Mouse (Mus musculus) c-Kit-positive CD71-positive TER-119-negative erythroid progenitor cells, embryonic 14.5 days (primary cell): ENCODE measurements around the gene Atp9a.
A peak's percentile ranks its signal among the peaks of the same experiment; 100 is the strongest.
"Not testable (repeated sequence)": the region's sequence is repeated elsewhere in the genome, so short reads cannot be mapped to it uniquely, and the experiment has no call there.

Source experiments
- DNase-seq: peaks from one replicate; pipeline ENCODE4 v3.0.0-alpha.2; 2013; ENCODE audit warnings: low read depth

Gene Atp9a

DNA sequence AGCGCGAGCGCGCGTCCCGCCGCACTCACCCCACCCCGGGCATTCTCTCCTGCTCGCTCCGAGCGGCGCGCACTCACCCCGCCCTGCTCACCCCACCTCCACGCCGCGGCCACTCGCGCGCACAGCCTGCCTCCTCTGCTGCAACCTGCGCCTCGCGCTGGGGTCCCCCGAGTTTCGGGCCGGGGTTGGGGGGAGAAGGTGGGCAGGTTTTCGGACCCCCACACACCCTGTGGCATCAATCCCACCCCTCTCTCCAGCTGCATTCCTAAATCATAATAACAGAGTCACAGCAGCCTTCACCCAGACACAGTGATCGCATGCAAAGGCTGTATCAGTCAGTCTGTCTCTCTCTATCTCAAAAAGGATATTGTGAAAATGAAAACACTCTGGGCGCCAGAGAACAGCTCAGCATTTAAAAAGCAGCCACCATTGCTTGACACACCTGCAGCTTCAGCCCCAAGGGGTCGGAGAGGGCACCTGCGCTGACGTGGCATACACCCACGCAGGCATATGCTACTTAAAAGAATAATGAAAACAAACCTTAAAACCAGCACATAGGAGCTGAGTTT lies at the start of gene Atp9a:
Gene Atp9a (minus strand): TSS at position 351 of the 569 bp plus-strand sequence.
- DNase-seq: no peak

DNA sequence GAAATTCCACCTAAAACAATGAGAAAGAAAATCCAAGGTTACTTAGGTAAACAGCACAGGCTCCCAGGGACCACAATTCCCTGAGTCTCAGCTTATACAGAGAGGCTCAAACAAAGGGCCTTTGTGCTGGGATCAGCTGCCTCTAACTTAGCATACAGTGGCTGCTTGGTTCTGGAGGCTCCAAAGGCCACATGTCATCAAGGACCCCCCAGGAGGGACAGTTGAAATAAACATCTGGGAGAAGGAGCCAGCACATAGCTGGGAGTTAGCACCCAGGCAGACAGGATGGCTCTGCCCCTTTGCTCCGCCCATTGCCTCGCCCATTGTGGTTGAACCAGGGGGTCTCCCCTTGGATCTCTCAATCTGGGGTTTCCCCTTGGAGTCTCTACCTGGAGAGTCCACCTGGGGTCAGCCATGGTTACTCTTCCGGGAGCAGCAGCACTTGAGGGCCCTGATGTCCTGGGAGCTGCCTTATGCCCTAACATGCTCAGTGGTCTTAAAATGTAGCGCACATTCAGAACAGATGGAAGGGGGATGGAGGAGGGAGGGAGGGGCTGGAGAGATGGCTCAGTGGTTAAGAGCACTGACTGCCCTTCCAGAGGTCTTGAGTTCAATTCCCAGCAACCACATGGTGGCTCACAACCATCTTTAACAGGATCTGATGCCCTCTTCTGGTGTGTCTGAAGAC lies 49.0 kb upstream of the Atp9a start:
- no peak for DNase-seq

DNA sequence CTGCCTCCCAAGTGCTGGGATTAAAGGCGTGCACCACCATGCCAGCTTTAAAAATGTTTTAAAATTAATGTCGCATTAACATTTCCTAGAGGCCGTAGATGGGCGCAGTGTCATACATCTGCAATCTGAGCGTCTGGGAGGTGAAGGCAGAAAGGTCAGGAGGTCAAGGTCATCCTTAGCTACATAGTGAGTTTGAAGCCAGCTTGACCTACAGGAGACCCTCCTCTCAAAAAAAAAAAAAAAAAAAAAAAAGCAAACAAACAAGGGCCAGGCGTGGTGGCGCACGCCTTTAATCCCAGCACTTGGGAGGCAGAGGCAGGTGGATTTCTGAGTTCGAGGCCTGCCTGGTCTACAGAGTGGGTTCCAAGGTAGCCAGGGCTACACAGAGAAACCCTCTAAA lies 44.0 kb upstream of the Atp9a start:
- DNase-seq: no peak

DNA sequence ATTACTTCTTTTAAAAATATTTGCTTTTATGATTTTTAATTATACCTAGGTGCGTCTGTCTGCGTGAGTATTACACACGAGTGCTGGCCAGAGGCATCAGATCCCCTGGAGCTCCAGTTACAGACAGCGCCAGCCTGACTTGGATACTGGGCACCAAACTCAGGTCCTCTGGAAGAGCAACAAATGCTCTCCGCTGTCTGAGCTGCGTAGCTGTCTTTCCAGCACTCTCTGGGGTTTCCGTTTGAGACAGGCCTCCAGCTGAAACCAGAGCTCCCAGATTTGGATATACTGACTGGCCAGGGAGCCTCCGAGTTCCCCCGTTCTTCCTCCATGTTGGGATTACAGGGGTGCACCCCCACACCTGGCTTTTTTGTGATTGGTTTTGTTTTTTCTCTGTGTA lies 38.4 kb upstream of the Atp9a start:
- no peak for DNase-seq

DNA sequence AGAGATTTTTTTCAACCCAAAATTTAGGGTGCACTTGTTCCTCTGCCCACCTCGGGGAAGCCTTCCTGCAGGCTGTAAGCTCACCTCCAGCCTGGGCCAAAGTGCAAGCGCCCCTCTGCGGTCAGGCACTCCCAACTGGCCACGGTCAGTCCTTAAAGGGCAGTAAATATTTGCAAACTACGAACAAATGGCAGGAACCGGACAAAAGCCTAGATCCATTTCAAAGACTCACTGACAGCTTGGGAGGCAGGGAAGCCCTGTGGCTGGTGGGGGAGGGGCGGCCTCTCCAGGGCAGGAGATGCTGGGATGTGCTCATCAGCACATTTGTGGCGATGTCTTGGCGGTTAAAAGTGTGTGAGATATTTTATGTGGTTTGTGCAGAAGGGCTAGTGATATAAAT lies 37.8 kb upstream of the Atp9a start:
- DNase-seq: no peak

DNA sequence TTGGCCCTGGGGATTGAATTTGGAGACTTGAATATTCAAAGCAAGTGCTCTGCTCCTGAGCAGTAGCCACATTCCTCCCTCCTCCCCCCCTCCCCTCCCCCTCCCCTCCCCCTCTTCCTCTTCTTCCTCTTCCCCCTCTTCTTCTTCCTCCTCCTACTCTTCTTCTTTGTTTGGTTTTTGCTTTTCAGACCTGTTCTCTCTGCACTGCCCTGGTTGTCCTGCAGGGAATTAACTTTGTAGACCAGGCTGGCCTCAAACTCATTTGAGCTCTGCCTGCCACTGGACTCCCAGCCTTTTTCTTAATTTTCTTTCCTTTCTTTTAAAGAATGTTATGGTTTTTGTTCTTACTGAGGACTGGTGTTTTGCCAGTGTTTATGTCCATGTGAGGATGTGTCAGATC lies 35.3 kb upstream of the Atp9a start:
- DNase-seq: no peak

DNA sequence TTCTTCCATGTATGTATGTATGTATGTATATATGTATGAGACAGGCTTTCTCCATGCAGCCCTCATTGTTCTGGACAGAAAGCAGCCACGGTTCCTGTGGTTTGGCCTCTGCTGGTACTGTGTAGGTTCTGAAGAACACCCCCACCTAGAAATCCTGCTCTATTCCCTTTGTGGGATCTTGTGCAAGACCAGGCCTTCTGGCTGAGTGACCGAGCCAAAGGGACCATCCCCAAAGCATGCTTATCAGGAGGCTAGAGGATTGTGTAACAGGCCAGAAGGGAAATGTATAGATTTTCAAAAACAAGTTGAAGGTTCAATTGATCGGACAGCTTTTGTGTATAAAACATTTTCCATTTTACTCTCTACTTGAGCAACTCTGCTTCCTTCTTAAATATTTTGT lies 34.0 kb upstream of the Atp9a start:
- no peak for DNase-seq

DNA sequence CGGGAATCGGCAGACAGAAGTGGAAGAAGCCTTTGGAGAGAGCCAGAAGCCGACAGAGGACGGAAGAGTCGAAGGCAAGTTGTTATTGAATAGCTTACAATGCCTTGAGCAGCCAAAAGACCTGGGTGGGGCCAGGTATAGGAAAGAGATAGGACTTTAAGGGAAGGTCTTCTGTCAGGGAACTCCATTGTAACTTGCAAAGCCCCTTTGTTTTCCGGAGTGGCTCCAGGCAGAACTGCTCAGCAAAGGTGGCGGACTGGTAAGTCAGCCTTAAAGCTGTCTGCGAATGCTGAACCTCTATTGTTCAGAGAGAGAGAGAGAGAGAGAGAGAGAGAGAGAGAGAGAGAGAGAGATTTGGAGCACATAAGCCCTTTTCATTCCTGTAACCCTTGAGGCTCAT lies 27.1 kb upstream of the Atp9a start:
- DNase-seq: no peak

DNA sequence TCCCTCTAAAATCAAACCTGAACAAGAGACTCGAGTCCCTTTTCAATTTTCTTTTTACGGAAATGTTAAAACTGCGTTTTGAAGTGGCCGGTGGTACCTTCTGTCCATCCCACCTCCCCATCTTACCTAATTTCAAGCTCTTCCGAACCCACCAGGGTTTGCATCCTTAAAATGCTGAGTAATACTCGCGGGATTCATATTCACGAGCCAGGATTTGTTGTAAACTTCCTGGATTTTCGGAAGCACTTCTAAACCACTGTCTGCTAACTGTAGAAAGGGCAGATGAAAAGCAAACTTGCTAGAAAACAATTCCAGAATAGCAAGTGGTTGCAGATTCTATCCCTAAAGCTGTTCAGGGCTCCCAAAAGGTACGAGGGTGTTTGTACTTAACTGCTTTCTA lies 25.4 kb upstream of the Atp9a start, which contains the start of gene Sall4:
Gene Sall4 (minus strand): TSS at position 362 of the 400 bp plus-strand sequence.
- no peak for DNase-seq

DNA sequence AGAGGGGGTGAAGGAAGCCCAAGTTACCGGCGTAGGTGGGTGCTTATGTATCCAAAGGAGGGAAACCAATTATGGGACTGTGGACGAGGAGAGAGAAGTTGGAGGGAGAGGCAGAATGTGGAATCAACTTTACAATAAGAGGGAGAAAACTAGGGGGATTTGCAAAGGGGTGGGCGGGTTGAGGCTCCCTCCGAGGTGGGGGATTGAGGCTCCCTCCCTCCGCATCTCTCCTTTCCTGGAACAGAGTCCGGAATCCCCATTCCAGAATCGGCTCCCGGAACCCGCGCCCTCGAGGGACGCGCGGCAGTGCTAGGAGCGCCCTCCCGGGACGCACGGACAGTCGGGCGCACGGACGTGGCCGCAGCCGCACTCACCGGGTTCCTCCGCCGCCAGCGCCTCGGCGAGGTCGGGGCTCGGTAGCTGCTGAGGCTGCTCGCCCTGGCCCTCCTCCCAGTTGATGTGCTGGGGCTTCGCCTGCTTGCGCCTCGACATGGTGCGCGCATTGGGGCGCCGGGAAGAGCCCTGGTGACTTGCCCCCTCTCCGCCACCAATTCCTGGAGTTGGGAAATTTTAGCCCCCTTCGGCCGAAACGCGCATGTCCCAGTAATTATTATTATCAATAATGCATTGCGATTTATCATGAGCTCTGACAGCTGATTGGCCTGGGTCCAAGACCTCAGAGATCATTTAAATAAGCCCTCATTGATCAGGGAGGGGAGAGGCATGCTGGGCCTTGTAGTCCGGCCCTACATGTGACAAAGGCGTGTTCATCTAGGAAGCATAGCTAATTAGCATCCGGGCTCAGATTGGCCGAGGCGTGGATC lies 24.5 kb upstream of the Atp9a start:
- DNase-seq: no peak

DNA sequence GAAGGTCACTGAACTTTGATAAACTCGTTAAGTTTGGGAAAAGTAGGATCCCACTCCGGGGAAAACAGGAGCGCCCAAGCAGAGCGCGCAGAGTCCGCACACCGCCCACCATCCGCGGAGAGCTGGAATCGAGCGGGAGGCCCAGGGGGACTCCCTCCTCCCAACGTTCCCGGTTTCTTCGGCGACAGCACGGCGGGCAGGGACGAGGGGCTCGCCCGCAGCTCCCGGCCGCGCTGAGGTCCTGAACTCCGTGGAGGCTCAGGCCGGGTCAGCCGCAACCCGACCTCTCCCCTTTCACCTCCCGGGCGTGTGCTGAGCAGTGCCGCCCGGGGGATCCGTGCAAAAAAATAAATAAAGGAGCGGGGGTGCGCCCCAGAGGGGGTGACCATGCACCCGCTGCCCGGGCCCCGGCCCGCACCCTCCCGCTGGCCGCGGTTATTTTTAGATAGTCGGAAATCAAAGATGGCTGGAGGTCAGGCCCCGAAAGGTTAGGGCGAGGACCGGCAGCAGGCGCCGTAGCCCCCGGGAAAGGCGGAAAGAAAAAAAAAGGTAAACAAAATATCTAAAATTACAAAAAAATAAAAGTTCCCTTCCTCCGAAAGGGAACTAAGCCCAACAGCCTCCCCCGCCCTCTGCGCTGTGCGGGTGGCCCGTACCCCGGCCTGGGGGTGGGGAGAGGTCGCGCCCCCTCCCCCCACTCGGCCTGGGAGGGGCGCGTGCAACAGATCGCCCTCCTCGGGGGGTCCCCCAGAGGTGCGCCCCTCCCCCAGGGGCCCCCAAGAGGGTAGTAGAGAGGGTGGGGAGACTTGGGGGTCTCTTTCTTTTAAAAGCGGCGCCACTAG lies 23.7 kb upstream of the Atp9a start:
- DNase-seq: no peak

DNA sequence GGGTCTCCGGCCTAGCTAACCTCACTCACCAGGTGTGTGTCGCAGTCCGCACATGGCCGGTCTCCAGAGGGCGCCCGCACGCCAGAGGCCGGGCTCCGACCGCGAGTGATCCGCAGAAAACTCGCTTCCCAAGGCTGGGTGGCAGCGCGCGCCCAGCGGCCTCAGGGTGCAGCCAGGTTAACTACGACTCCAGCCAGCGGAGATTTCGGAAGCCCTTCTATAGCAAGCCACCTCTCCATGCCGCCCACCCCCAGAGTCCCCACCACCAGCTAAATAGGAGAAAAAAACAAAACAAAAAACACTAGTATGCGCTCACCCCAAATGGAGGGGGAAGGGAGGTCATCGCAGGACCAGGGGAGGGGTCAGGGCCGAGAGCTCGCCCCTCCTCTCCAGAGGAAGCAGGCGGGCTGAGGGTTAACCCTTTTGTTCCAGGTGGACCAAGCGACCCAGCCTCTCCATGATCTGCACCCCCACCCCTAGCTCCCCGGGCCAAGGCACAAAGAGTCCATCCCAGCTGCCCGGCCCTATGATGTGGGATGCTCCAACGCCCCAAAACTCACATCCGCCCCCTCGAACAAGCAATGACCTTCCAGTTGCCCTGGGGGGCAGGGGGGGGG lies 23.0 kb upstream of the Atp9a start:
- DNase-seq: no peak

DNA sequence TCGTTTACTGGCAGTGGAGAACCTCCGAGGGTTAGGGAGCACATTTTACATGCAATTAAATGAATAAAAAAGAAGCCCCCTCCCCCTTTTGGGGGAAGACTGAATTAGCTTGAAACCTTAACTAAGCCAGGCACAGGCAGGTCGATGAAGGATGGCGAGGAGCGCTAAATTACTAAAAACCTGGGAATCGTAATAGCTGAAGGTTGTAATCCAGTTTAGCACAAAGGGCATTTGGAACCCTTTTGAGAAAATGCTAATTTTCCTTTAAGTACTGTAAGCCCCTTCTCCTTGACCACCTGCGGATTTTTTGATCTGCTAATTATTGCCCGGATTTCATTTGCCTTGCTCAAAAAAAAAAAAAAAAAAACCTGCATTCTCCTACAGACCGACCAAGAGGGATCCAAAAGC lies 22.3 kb upstream of the Atp9a start:
- no peak for DNase-seq

DNA sequence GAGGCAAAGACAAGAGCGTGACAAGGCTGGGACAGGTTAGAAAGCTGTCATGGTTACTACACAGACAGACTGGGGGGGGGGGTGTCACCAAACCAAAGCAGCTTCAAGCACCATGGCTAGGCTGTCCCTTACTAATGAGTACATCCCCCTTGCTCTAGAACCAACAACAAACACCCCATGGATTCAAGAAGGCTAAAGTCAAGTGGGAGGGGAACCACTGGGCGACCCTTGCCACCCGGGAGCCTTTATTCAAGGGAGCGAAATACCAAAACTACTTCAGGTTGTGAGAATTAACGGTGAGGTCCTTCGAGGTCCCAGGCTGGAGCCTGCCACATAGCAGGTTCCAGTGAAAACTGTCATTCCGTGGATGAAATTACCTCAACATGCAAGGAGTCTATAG lies 21.6 kb upstream of the Atp9a start:
- no peak for DNase-seq

DNA sequence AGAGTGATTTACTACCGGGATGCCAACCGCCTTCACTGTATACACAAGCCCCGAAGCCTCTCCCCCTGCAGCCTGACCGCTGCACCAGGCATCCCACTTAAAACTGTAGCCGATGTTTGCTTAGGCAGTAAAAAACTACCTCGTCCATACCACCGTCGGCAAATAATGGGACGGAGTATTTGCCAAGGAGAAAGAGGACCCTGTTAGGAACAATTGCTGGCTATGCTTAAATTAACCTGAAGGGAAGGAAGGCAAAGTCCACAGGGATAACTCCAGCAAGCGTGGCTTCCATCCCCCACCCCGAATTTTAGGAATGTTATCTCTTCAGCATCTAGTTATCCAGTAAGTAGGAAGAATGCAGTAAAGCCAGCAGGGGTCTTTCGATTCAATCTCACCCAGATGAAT lies 20.2 kb upstream of the Atp9a start:
- no peak for DNase-seq

DNA sequence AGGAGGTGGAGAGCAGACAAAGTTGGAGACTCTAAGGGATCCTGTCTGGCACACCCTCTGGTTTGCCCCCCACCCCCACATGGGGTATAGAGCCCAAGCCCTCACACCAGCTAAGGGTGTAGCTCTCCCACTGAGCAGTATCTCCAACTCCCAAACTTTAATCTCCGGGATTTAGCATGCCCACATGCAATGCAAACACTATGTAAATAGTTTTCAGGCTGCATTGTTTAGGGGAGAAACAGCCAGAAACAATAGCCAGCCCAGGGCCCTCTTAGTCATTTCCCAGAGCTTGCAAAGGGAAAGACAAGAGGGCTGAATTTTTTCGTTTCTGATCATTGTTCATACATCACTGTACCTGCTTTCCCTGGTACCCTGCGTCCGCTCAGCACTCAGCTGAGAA lies 19.7 kb upstream of the Atp9a start:
- DNase-seq: no peak

DNA sequence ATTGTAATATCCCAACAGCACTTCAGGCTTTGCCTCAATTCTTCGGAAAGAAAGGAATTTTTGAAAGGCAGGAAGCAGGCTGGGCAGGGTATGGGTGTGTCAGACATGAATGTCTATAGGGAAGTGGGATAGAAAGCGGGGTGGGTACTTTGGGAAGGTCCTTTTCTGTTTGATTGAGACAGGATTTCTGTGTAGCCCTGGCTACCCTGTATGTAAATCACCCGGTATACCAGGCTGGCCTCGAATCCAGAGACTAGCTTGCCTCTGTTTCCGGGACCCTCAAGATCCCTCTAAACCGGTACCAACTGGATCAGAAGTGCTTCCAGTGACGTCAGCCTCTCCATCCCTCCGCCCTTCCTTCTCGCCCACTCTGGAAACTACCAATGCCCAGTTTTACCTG lies 18.9 kb upstream of the Atp9a start:
- no peak for DNase-seq

DNA sequence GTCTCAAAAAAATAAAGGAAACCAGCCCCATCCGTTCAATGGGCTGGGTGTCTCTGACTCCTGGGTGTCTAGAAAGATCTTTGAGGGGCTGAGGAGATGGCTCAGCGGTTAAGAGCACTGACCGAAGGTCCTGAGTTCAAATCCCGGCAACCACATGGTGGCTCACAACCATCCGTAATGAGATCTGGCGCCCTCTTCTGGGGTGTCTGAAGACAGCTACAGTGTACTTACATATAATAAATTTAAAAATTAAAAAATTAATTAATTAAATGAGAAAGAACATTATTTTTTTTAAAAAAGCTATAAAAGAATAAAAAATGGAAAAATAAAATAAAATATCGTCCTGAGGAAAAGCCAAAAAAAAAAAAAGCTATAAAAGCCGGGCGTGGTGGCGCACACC lies 2.2 kb upstream of the Atp9a start:
- not testable (repeated sequence) for DNase-seq

DNA sequence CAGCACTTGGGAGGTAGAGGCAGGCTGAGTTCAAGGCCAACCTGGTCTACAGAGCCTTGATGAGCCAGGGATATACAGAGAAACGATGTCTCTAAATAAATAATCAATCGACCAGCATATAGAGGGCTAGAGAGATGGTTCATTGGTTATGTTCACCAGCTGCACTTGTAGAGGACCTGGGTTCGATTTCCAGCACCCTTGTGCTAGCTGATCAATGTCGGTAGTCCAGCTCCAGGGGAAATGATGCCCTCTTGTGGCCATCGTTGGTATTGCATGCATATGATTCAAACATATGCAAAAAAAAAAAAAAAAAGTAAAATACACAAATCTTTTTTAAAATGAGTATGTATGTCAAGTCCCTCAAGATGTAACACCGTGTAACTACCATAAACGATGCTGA lies 440 bp upstream of the Atp9a start:
- peak; percentile 40 for DNase-seq

DNA sequence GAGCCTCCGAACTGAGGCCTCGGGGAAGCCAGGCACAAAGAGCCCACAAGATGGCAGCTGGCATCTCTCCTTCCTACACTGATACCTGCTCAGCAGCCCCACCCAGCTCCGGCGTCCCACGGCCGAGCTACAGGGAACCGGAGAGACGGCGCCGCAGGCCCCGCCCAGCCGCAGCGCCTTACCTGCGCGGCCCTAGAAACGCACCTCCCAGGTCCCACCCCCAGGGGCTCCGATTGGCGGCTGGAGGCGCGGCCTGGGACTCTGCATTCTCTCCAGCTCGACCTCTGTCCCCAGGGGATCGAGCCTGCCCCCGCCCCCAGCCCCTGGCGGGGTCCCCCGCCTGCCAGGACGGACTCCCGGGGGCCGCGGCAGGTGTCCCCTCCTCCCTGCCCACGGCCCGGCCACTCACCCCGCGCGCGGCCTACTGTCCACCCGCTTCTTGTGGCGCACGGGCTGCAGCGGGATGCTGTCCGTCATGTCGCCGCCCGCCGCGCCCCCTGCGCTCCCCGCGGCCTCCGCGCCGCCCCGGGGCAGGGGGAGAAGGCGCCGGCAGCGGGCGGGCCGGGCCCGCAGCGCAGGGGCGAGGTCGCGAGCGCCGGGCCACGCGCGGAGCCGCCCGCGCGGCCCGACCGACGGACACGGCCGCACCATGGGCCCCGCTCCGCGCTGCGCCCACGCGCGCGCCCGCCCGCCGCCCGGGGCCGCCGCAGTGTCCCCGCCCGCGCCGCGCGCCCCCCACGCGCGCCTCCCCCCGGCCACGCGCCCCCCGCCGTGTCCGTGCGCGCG lies 743 bp downstream of the Atp9a start:
- DNase-seq: no peak

DNA sequence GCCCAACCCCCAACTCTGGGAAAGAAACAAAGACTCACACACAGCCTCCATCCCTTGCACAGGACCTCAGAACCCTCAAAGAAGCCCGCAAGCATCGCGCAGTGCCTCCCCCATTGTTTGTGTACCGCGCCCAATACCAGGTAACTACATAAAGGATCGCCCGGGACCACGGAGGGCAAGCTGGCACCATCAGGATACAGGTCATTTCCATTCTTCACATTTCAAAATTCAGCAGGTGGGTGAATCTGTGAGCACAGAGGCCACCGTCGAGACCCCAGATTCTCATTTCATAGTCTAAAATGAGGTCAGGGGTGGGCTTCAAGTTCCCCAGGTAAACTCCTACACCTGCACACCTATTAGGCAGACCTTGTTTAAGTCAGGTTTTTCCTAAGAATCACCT lies 1.7 kb downstream of the Atp9a start:
- no peak for DNase-seq
